Mouse (Mus musculus) embryonic facial prominence, embryonic 10.5 days (tissue): Measurements from ENCODE around the gene Gm28372. TPM values are rescaled to one million over a fixed set of nuclear protein-coding genes. Genes with fewer than 3 reads are reported as not detected.

Experiments
- polyA plus RNA-seq: library from polyadenylated mRNA; unstranded; fragments of >200 nt; fragmentation: Nextera tagmentation; extraction: Ambion mirVana; gene quantifications from 2 replicates; pipeline ENCODE4 v1.2.1, GENCODE M21; 2016

Gm28372 gene
- polyA plus RNA-seq, 1 experiment from 2014 or later: not detected

Other genes starting within 250 kb of the Gm28372 start
- 898 and 946 TPM in 2 replicates for gene Snrpb, start 225.8 kb upstream of the Gm28372 start, polyA plus RNA-seq
- gene Tmc2, start 210.0 kb upstream of the Gm28372 start, polyA plus RNA-seq: not detected in 2 replicates
- 471 and 485 TPM in 2 replicates for gene Nop56, start 130.8 kb upstream of the Gm28372 start, polyA plus RNA-seq
- gene Idh3b, start 120.7 kb upstream of the Gm28372 start, polyA plus RNA-seq: 126 TPM in 2 replicates
- 0.80 and 0.82 TPM in 2 replicates for gene Ebf4, start 110.1 kb upstream of the Gm28372 start, polyA plus RNA-seq
- gene Cpxm1, start 7.7 kb upstream of the Gm28372 start, polyA plus RNA-seq: 63.6 and 69.7 TPM in 2 replicates
- gene 1700020A23Rik, start within 50 bp of the Gm28372 start, polyA plus RNA-seq: not detected in 2 replicates
- gene Tmem239, start 1.2 kb downstream of the Gm28372 start, polyA plus RNA-seq: not detected in 2 replicates
- 112 and 122 TPM in 2 replicates for gene Vps16, start 19.1 kb downstream of the Gm28372 start, polyA plus RNA-seq
- gene Pced1a, start 19.5 kb downstream of the Gm28372 start, polyA plus RNA-seq: 13.9 and 14.0 TPM in 2 replicates
- gene Ptpra, start 45.0 kb downstream of the Gm28372 start, polyA plus RNA-seq: 81.1 and 82.7 TPM in 2 replicates
- 83.7 and 86.4 TPM in 2 replicates for gene Mrps26, start 158.5 kb downstream of the Gm28372 start, polyA plus RNA-seq
- gene Oxt, start 170.9 kb downstream of the Gm28372 start, polyA plus RNA-seq: not detected in 2 replicates
- not detected in 2 replicates for gene Avp, start 177.3 kb downstream of the Gm28372 start, polyA plus RNA-seq
- 23.3 and 25.5 TPM in 2 replicates for gene Fastkd5, start 224.8 kb downstream of the Gm28372 start, polyA plus RNA-seq
- gene Ubox5, start 224.8 kb downstream of the Gm28372 start, polyA plus RNA-seq: 21.3 and 21.6 TPM in 2 replicates
- 3.1 and 3.3 TPM in 2 replicates for gene Lzts3, start 237.6 kb downstream of the Gm28372 start, polyA plus RNA-seq